Mouse (Mus musculus) cerebral cortex, adult 2 months (tissue): ENCODE data around the gene Gm17657.

Experiments used
- WGBS: fragments of 180-500 bp; shearing (Covaris S2); methylation state at CpG from one replicate; pipeline ENCODE4 v1.1.7; 2018; 5-methylcytosine and 5-hydroxymethylcytosine counted together

The Gm17657 gene

DNA sequence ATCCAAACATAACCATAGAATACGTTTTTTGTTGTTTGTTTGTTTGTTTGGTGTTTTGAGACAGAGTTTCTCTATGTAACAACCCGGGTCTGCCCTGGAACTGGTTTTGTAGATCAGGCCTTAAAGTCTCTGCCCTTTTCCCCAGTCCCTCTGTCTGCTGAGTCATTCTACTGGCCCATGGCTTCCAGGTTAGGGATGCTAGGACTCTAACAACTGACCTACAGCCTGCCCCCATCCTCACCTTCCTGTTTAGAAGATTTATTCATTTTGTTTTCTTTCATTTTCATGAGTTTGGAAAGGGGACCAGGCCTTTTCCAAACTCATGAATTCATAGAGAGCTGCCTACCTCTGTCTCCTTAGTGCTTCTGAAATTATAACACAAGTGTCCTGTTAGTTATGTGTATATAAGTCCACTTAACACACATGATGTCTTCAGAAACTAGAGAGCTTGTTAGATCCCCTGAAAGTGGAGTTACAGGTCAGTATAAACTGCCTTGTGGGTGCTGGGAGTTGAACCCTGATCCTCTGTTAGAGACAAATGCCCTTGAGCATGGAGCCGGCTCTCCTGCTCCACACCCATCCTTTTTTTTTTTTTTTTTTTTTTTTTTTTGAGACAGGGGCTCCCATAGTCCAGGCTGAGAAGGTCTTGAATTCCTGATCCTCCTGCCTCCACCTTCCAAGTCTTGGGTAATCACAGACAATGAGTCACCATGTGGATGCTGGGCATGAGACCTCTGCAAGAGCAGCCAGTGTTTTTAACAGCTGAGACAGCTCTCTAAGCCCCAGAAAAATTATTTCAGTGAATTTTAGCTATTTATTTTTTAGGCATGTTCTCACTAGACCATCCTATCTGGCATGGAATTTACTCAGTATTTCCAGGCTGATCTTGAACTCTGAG is 63.9 kb downstream of the Gm17657 start:
- WGBS, result 81% methylated on average over 3 of the region's 3 CpGs

DNA sequence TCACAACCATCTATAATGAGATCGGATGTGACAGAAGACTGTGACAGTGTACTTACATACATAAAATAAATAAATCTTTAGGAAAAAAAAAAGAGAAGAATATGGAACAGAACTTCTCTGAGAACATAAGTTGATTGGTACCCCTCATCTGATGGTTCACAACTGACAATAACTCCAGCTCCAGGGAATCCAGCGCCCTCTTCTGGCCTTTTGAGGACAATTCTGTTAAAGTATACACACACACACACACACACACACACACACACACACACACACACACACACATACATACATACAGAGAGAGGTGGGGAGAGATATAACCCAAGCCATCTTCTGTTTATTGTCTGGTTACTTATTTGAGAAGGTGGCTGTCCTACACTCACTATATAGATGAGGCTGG is 65.0 kb downstream of the Gm17657 start:
- 95% methylated on average over 2 of the region's 2 CpGs for WGBS

DNA sequence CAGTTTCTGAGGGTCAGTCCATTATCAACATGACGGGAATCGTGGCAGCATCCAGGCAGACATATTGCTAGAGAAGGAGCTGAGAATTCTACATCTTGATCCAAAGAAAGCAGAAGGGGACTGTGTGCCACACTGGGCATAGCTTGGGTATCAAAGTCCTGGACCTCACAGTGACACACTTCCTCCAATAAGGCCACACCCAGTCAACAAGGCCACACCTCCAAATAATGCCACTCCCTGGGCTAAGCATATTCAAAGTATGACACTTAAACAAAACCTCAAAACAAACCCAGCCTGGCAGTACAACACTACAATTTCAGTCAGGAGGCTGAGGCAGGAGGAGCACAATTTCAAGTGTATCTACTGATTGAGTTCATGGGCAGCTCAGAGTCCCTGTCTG is 66.2 kb downstream of the Gm17657 start:
- 100% methylated on average over 2 of the region's 2 CpGs for WGBS

DNA sequence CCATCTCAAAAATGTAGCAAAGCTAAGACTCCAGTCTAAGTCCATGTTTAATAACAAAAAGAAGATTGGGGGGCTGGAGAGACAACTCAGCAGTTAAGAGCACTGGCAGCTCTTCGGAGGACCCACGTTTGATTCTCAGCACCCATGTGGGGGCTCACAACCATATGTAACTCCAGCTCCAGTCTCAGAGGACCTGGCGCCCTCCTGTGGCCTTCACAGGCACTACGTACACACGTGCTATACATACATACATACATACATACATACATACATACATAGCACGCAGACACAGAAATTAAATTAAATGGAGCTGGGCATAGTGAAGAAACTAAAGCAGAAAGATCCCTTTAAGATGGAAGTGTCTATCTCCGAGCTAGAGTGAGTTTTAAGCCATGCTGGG is 66.8 kb downstream of the Gm17657 start:
- 92% methylated on average over 7 of the region's 7 CpGs for WGBS

DNA sequence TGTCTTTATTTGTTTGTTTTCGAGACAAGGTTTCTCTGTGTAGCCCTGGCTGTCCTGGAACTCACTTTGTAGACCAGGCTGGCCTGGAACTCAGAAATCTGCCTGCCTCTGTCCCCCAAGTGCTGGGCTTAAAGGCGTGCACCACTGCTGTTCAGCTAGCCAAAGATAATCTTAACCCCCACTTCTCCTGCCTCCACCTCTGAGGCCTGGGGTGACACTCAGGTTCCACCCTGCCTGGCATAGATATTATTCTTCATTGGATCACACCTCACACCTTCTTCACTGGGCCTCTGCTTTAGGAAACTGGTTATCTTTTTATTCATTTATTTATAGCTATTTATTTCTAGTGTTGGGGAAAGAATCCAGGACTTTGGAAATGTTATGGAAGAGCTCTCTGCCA is 69.2 kb downstream of the Gm17657 start:
- 95% methylated on average over 2 of the region's 2 CpGs for WGBS

DNA sequence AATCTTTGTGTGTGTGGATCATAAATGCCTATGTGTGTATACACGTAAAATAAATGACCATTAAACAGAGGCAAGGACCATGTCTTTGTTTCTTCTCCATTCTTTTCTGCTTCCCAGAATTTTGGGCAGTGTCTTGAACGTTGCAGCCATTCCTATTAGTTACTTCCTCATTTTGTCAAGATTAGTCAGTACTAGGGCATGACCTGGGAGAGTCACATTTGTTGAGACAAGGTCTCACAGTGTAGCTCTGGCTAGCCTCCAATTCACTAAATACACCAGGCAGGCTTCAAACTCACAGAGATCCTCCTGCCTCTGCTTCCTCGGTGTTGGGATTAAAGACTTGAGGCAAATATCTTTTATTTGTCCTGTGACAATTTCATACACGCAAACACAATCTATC is 71.2 kb downstream of the Gm17657 start:
- 92% methylated on average over 4 of the region's 4 CpGs for WGBS

DNA sequence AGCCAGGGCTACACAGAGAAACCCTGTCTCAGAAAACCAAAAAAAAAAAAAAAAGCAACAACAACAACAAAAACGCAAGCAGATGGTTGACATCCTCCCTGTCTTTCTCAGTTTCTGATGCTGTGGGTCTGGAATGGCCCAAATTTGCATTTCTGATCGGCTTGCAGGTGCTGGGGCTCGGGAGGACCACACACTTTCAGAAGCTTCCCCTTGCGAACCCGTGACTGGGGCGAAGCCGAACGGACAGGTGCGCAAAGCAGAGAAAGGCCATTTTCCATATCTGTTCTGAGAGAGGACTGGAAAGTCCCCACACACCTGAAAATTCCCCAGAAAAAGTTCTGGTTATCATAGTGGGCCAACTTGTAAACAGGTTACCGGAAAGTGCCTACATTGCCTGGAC is 72.1 kb downstream of the Gm17657 start:
- 94% methylated on average over 10 of the region's 10 CpGs for WGBS

DNA sequence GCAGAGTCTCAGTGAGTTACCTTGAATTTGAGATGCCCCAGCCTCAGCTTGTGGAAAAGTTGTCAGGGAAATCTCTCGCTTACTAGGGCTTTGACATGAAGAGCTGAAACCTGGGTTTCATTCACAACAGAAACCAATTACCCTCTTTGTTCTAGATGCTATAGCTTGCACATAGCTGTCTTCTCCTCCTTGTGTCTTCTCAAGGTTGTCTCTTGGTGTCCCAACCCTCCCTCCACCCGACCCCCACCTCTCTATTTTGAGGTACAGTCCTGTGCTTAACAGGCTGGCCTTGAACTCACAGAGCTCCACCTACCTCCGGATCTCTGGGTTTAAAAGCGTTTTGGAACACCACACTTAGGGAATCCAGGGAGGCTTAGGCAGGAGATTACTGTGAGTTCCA is 73.0 kb downstream of the Gm17657 start:
- 91% methylated on average over 4 of the region's 4 CpGs for WGBS

DNA sequence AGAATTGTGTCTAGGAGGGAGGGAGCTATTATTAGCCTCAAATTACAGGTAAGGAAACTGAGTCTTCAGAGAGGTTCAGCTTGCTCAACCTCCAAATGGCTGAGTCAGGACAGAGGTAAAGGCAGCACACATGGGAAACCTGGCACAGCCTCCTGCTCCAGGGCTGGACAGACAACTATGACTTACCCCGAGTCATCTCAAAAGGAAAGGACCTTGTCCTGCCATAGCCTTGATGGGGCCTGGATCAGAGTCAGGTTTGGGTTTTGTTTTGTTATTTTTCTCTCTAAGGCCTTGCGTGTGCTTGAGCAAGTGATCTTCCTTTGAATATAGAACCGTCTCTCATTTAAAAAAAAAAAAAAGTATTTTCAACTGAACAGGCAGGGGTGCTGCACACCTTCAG is 74.3 kb downstream of the Gm17657 start:
- WGBS, result 92% methylated on average over 3 of the region's 3 CpGs

DNA sequence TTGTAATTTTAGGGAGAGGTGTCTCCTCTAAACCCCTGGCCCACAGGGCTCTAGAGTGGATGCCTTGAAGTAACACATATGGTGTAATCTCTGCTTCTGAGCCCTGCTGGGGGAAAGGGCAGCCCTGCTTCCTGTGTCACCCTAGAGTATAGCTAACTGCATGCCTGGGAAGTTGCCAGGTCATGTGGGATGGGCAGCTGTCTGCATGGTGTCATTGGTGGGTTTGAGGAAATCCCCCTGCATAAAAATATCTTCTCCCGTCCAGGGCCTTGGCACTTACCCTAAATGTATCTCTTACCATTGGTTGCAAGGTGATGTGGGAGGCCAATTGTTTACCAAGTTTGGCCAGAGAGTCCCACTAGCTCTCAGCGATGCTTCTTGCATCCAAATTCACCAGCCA is 75.4 kb downstream of the Gm17657 start:
- WGBS, result 82% methylated on average over 2 of the region's 2 CpGs

DNA sequence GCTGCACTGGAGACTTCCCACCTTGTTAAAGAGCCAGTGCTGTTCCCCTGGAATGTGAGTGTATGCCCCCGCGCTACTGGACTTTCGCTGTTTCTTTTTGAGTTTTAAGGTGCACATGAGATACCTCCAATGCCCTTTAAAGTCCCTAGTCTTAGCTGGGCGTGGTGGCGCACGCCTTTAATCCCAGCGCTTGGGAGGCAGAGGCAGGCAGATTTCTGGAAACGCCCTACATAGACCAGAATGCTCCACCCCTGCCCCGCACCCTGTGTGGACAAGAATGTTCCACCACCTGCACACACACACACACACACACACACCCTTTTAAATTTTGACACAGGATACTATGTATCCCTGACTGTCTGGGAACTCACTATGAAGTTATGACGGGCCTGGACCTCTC is 76.0 kb downstream of the Gm17657 start:
- 98% methylated on average over 10 of the region's 10 CpGs for WGBS
